ENCODE assay signal across 12 mouse cellular contexts in genomic region chr14:60752892-60753800, GRCm38 (mm10). TPM values are rescaled to one million over a fixed set of nuclear protein-coding genes. Genes with fewer than 3 reads are reported as not detected.
A peak's percentile ranks its signal among the peaks of the same experiment; 100 is the strongest.
DNase-seq lines count a peak whose midpoint lies in the region; ATAC-seq and TF ChIP-seq lines count a peak whose summit lies in the region.
"Had no signal": no experiment of that assay in that cellular context is flagged by ENCODE, and none has a peak within 500 bp of the region (broad histone marks: within the 10 kb centered on the region; RNA-seq: fewer than 3 reads in every experiment).

No protein-coding gene starts in this region.

- 0 out of 2 replicates have a peak, but pooled peaks have one; percentile 68 for ATAC-seq in hindbrain, embryonic 12.5 days (ENCODE audit: low FRiP score)
- no peak for ATAC-seq in hindbrain, embryonic 11.5 days (ENCODE audit: low FRiP score)
- peak; percentile 91 for ATAC-seq in forebrain, embryonic 14.5 days
- no peak for ATAC-seq in intestine, postnatal 0 days

- peak overlapping the region; percentile 45 for H3K27ac ChIP-seq in hindbrain, embryonic 12.5 days
- H3K27ac ChIP-seq in hindbrain, embryonic 11.5 days (ENCODE audit: low read depth, low read length) = no peak overlapping the region
- H3K27ac ChIP-seq in forebrain, embryonic 14.5 days (ENCODE audit: low read depth, low read length) = peak overlapping the region; percentile 52
- no peak overlapping the region for H3K27ac ChIP-seq in intestine, postnatal 0 days (ENCODE audit: low read depth, low read length)
- H3K27ac ChIP-seq: lung, embryonic 15.5 days had no signal

- no peaks in the 10 kb centered on the region for H3K27me3 ChIP-seq in hindbrain, embryonic 12.5 days
- no peaks in the 10 kb centered on the region for H3K27me3 ChIP-seq in hindbrain, embryonic 11.5 days (ENCODE audit: control insufficient read depth, insufficient read depth, low read length)
- H3K27me3 ChIP-seq in forebrain, embryonic 14.5 days (replicated peaks; ENCODE audit: control insufficient read depth, insufficient read depth, low read length) = no peaks in the 10 kb centered on the region
- no peaks in the 10 kb centered on the region for H3K27me3 ChIP-seq in intestine, postnatal 0 days (replicated peaks; ENCODE audit: control insufficient read depth, insufficient read depth, low read length)
- H3K27me3 ChIP-seq: lung, embryonic 15.5 days had no signal

- no peaks in the 10 kb centered on the region for H3K9me3 ChIP-seq in hindbrain, embryonic 12.5 days (replicated peaks)
- H3K9me3 ChIP-seq in hindbrain, embryonic 11.5 days (ENCODE audit: control insufficient read depth, low read length) = no peaks in the 10 kb centered on the region
- no peaks in the 10 kb centered on the region for H3K9me3 ChIP-seq in forebrain, embryonic 14.5 days (replicated peaks; ENCODE audit: control insufficient read depth, low read length)
- H3K9me3 ChIP-seq in intestine, postnatal 0 days (ENCODE audit: control insufficient read depth) = no peaks in the 10 kb centered on the region
- H3K9me3 ChIP-seq: lung, embryonic 15.5 days had no signal

- 64% methylated on average over 14 of the region's 14 CpGs for WGBS in hindbrain, embryonic 12.5 days
- WGBS in hindbrain, embryonic 11.5 days = 72% methylated on average over 14 of the region's 14 CpGs
- WGBS in forebrain, embryonic 14.5 days = 15% methylated on average over 14 of the region's 14 CpGs
- 85% methylated on average over 14 of the region's 14 CpGs for WGBS in intestine, postnatal 0 days

- peaks cover 73% of the 10 kb centered on the region for H3K36me3 ChIP-seq in hindbrain, embryonic 12.5 days
- peaks cover 10% of the 10 kb centered on the region; the same call in 1 of the 2 replicates for H3K36me3 ChIP-seq in hindbrain, embryonic 11.5 days (ENCODE audit: control insufficient read depth, insufficient read depth, low read length)
- H3K36me3 ChIP-seq in forebrain, embryonic 14.5 days (ENCODE audit: control insufficient read depth, insufficient read depth, low read length) = peaks cover 64% of the 10 kb centered on the region
- H3K36me3 ChIP-seq in intestine, postnatal 0 days (ENCODE audit: control insufficient read depth, insufficient read depth) = peaks cover 71% of the 10 kb centered on the region

- no peak for TF ChIP-seq CTCF in intestine, postnatal 0 days (IDR thresholded peaks at IDR 0.05; ENCODE audit: low read depth)

- H3K4me3 ChIP-seq in hindbrain, embryonic 12.5 days = no peak overlapping the region
- H3K4me3 ChIP-seq in hindbrain, embryonic 11.5 days (ENCODE audit: low read depth, low read length) = no peak overlapping the region
- H3K4me3 ChIP-seq in forebrain, embryonic 14.5 days (ENCODE audit: low read depth, low read length) = no peak overlapping the region
- no peak overlapping the region for H3K4me3 ChIP-seq in intestine, postnatal 0 days (ENCODE audit: low read depth, low read length)
- H3K4me3 ChIP-seq: lung, embryonic 15.5 days had no signal

- H3K9ac ChIP-seq in hindbrain, embryonic 12.5 days = no peak overlapping the region
- no peak overlapping the region for H3K9ac ChIP-seq in hindbrain, embryonic 11.5 days (ENCODE audit: low read depth, low read length)
- no peak overlapping the region for H3K9ac ChIP-seq in forebrain, embryonic 14.5 days (ENCODE audit: low read length)
- H3K9ac ChIP-seq in intestine, postnatal 0 days (ENCODE audit: low read depth, low read length) = no peak overlapping the region
- H3K9ac ChIP-seq: lung, embryonic 15.5 days had no signal

- H3K4me1 ChIP-seq in hindbrain, embryonic 12.5 days = no peaks in the 10 kb centered on the region
- no peaks in the 10 kb centered on the region for H3K4me1 ChIP-seq in hindbrain, embryonic 11.5 days (replicated peaks; ENCODE audit: control insufficient read depth, insufficient read depth, low read length)
- peaks cover 2% of the 10 kb centered on the region; the same call in 1 of the 2 replicates for H3K4me1 ChIP-seq in forebrain, embryonic 14.5 days (ENCODE audit: control insufficient read depth, insufficient read depth, low read length)
- H3K4me1 ChIP-seq in intestine, postnatal 0 days (replicated peaks; ENCODE audit: control insufficient read depth, insufficient read depth, low read length) = no peaks in the 10 kb centered on the region
- H3K4me1 ChIP-seq: lung, embryonic 15.5 days had no signal

- DNase-seq in hindbrain, embryonic 11.5 days (ENCODE audit: low spot score) = no peak
- DNase-seq in 416B (ENCODE audit: low read depth) = peak; percentile 27
- peak; percentile 26 for DNase-seq in ZHBTc4 (ENCODE audit: low read depth, low spot score)
- DNase-seq in forebrain, embryonic 14.5 days (ENCODE audit: low spot score) = peak; percentile 92
- DNase-seq in testis, postnatal 10 days (ENCODE audit: low spot score) = no peak
- DNase-seq in thymus, postnatal 10 days (ENCODE audit: low spot score in 2 of 2) = no peak
- DNase-seq: gastrocnemius, postnatal 25 days; kidney, adult 11 months; thymus, postnatal 25 days had no signal

- H3K4me2 ChIP-seq in hindbrain, embryonic 12.5 days (replicated peaks) = no peak overlapping the region
- H3K4me2 ChIP-seq in hindbrain, embryonic 11.5 days (replicated peaks; ENCODE audit: low read depth, low read length) = no peak overlapping the region
- no peak overlapping the region for H3K4me2 ChIP-seq in forebrain, embryonic 14.5 days (ENCODE audit: low read length)
- no peak overlapping the region for H3K4me2 ChIP-seq in intestine, postnatal 0 days (replicated peaks; ENCODE audit: low read depth)
- H3K4me2 ChIP-seq: lung, embryonic 15.5 days had no signal

RNA-seq across cellular contexts. Expression of gene C1qtnf9, which starts 14.8 kb away (rescaled TPM):
- 0.20 and 0.43 TPM in 2 replicates for polyA plus RNA-seq in hindbrain, embryonic 12.5 days (2016; fragmentation: Nextera tagmentation; extraction: Ambion mirVana)
- not detected in 2 replicates for polyA plus RNA-seq in hindbrain, embryonic 11.5 days (2014; fragmentation: Nextera tagmentation; extraction: Ambion mirVana)
- polyA plus RNA-seq in forebrain, embryonic 14.5 days (2014; fragmentation: Nextera tagmentation; extraction: Ambion mirVana) = not detected in 2 replicates
- 1.4 and 1.6 TPM in 2 replicates for polyA plus RNA-seq in intestine, postnatal 0 days (2015; fragmentation: Nextera tagmentation; extraction: Ambion mirVana)

RNA-seq across cellular contexts. Expression of gene Mipep, which starts 31.2 kb away (rescaled TPM):
- 21.4 and 22.3 TPM in 2 replicates for polyA plus RNA-seq in hindbrain, embryonic 12.5 days (2016; fragmentation: Nextera tagmentation; extraction: Ambion mirVana)
- 24.0 and 24.8 TPM in 2 replicates for polyA plus RNA-seq in hindbrain, embryonic 11.5 days (2014; fragmentation: Nextera tagmentation; extraction: Ambion mirVana)
- 22.9 and 24.4 TPM in 2 replicates for polyA plus RNA-seq in forebrain, embryonic 14.5 days (2014; fragmentation: Nextera tagmentation; extraction: Ambion mirVana)
- 6.7 and 7.0 TPM in 2 replicates for polyA plus RNA-seq in intestine, postnatal 0 days (2015; fragmentation: Nextera tagmentation; extraction: Ambion mirVana)

Comparison
In these comparisons a context has a peak if more than half of its experiments do, and no peak if none do; other contexts are left out.
1. ATAC-seq: peak in hindbrain, embryonic 12.5 days (single experiment) and forebrain, embryonic 14.5 days (single experiment); none in hindbrain, embryonic 11.5 days (single experiment) and intestine, postnatal 0 days (single experiment).
2. H3K27ac ChIP-seq: peak in hindbrain, embryonic 12.5 days (single experiment) and forebrain, embryonic 14.5 days (single experiment); none in hindbrain, embryonic 11.5 days (single experiment) and intestine, postnatal 0 days (single experiment).
3. DNase-seq: peak in 416B (single experiment), ZHBTc4 (single experiment) and forebrain, embryonic 14.5 days (single experiment); none in hindbrain, embryonic 11.5 days (single experiment), testis, postnatal 10 days (single experiment) and thymus, postnatal 10 days (0 of 2).